Mouse (Mus musculus): ENCODE results near the gene 9630041A04Rik.
A peak's percentile ranks its signal among the peaks of the same experiment; 100 is the strongest.

Gene 9630041A04Rik

GRCm38 (mm10) chr9:101918771-101919170 lies 57.1 kb downstream of the 9630041A04Rik start:
- no peak for DNase-seq (ENCODE audit: low spot score in 2 of 2)

DNA sequence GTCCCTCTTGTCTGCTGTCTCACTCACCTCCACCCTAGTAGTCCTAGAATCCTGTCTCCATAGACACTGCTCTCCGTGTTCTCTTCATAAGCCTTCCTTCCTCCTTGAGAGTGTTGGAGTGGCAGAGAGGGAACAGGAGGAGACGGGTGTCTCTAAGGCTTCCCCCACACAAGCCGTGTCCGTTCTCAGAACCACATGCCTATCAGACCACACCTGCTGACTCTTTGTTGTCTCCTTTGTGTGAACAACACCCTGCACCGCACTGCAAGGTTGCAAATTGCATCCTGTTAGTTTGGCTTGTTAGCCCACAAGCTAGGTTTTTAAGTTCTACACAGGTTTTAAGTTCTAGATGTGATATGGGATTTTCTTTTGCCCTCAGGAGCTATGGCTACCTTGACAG lies 57.7 kb downstream of the 9630041A04Rik start:
- DNase-seq (ENCODE audit: low spot score in 2 of 2): no peak

DNA sequence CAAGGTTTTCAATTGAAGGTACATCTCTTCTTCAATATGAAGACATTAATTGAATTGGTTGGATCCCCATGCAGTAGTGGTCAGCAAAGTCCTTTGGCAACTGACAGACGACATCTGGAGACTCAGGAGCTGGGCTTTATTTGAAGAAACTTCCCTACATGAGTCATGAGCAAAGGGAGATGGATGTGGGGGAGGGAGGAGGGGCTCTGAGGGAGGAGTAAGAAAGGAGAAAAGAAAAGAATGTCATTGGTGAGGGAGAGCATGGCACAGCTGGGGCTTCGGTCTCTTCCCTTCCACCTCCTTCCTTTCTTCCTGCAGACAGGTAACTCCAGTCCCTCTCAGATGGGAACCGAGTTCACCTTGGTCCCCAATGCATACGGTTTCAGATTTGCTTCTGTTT lies 61.2 kb downstream of the 9630041A04Rik start:
- no peak for DNase-seq (ENCODE audit: low spot score in 2 of 2)

GRCm38 (mm10) chr9:101924829-101925228 lies 63.2 kb downstream of the 9630041A04Rik start:
- DNase-seq (ENCODE audit: low spot score in 2 of 2): no peak

GRCm38 (mm10) chr9:101933946-101934573 lies 72.4 kb downstream of the 9630041A04Rik start:
- DNase-seq (ENCODE audit: low spot score in 2 of 2): no peak

DNA sequence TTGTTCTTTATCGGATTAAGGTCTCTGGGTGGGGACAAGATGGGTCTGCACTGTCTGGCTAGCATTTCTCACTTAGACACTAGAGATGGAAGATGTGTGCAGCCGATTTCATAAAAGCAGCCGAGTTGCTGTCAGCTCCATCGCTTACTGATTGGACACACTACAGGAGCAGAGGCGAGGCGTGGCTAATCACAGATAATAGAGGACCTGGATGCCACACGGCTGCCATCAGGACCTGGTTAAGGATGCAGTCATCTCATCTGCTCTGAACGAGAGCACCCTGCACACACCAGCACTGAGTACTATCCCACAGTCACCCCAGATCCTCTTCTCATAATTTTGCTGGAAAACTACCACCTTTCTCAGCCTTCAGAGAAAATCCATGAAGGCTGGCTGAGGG lies 73.2 kb downstream of the 9630041A04Rik start:
- no peak for DNase-seq (ENCODE audit: low spot score in 2 of 2)

DNA sequence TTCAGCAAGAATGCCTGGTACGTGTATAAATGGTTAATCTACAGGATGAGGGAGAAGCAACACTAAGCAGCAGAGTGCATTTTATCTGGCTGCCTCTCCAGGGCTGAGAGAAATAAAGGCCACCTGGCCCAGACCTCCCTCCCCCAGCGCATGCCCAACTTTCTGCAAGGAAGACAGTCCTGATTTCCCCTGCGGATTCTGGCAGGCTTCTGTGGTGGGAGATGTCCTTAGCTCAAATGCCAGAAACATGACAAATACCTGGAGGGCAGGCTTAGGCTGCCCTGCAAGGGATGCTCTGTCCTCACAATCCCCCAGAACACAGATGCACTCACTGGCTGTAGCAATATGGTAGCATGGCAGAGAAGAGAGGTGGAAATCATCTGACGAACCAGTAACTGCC lies 76.4 kb downstream of the 9630041A04Rik start:
- no peak for DNase-seq (ENCODE audit: low spot score in 2 of 2)

DNA sequence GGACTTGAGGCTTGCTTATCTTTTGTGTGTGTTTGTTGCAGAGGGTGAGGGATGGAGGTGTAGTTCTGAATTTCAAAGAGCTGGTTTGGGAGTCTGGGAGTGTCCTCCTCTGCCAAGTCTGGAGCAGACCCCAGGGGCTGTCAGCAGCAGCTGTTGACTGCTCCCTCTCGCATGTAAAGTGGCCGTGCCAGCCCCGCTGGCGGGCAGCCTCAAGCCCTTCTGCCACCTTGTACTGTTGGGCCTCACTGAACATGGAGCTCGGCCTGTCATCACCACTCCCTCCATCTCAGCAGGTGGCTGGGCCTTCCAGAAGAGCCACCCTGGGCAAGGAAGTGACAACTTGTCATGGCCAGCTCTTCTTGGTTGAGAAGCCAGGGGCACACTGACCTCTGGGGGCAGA lies 77.4 kb downstream of the 9630041A04Rik start:
- peak; percentile 66 to 67 for DNase-seq (ENCODE audit: low spot score in 2 of 2)

DNA sequence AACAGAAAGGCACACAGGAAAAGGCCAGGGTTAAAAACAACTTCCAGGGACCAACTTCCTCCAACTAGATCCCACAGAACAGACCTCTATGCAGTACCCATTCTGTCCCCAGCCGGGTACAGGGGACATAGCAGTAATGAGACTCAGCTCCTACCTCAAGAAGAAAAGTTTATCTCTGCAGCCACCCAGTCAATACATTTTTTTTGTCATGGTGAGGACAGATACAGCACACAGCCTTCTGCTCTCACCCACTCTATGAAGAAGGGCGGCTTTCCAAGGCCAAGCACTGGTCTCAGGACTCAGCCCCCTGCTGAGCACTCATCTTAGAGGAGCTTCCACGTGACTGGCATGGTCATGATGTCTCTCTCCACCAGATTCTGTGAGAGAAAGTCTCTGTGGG lies 78.5 kb downstream of the 9630041A04Rik start:
- no peak for DNase-seq (ENCODE audit: low spot score in 2 of 2)

GRCm38 (mm10) chr9:101942058-101942669 lies 80.5 kb downstream of the 9630041A04Rik start:
- no peak for DNase-seq (ENCODE audit: low spot score in 2 of 2)

GRCm38 (mm10) chr9:101945326-101945725 lies 83.7 kb downstream of the 9630041A04Rik start:
- DNase-seq (ENCODE audit: low spot score in 2 of 2): no peak

DNA sequence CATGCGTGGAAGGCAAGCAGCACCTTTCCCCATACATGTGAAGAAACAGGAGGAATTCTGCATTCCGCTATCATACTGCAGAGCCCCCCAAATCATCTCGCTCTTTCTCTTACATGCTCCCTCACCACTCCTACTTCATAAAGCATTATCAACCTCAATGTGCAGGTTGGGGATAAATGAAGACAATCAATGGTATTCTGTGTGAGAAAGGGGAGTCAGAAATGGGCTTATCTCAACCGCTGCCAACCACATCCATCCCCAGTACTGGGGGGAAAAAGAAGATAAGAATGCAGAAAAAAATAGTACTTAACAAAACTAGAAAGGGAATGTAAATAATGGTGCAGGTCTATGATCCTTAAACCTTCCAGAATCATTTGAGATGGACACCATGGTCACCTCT lies 84.2 kb downstream of the 9630041A04Rik start:
- no peak for DNase-seq (ENCODE audit: low spot score in 2 of 2)

DNA sequence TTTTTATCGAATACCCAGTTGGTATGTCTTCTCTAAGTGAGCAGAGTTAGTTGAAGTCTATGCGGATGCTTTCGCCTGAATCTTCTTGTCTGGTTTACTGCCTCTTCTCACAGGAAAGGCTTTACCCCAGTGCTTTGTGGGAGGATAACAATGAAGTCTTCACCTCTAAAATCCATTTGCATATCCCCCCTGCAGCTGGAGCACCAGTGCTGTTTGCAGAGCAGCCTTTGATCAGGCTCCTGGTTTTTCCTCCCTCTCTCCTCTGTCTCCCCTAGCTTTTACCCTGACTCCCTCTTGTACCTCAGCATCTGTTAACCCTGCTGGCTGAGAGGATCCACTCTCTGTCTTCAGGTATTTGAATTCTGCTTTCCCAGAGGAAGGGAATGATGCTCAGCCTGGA lies 88.5 kb downstream of the 9630041A04Rik start:
- no peak for DNase-seq (ENCODE audit: low spot score in 2 of 2)

DNA sequence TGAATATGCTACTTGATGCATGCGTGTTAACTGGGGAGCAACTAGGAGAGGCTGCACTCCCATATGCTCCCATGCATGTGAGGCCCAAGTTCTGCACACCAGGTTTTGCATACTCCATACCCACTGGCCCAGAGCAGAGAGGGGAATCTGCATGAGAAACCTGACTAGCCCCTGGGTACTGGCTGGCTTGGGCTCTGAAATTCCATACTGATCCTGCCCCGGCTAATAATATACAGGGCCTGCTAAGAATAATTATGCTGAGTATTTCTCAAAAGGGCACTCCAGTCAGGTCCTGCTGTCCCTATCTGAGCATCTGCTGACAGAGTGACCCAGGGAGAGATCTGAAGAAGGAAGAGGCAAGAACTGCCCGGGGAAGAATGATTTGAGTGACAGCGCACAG lies 92.9 kb downstream of the 9630041A04Rik start:
- no peak for DNase-seq (ENCODE audit: low spot score in 2 of 2)

GRCm38 (mm10) chr9:101956228-101956627 lies 94.6 kb downstream of the 9630041A04Rik start:
- no peak for DNase-seq (ENCODE audit: low spot score in 2 of 2)

- DNase-seq (ENCODE audit: low spot score in 2 of 2): peak; percentile 50 to 66
These were observed 110.2 kb downstream of the 9630041A04Rik start for GRCm38 (mm10) chr9:101971806-101972205.

GRCm38 (mm10) chr9:101972314-101972713 lies 110.7 kb downstream of the 9630041A04Rik start:
- no peak for DNase-seq (ENCODE audit: low spot score in 2 of 2)

- no peak for DNase-seq (ENCODE audit: low spot score in 2 of 2)
These were observed 115.3 kb downstream of the 9630041A04Rik start for GRCm38 (mm10) chr9:101976884-101977465.

- no peak for DNase-seq (ENCODE audit: low spot score in 2 of 2)
These were observed 119.5 kb downstream of the 9630041A04Rik start for GRCm38 (mm10) chr9:101981161-101981560.

DNA sequence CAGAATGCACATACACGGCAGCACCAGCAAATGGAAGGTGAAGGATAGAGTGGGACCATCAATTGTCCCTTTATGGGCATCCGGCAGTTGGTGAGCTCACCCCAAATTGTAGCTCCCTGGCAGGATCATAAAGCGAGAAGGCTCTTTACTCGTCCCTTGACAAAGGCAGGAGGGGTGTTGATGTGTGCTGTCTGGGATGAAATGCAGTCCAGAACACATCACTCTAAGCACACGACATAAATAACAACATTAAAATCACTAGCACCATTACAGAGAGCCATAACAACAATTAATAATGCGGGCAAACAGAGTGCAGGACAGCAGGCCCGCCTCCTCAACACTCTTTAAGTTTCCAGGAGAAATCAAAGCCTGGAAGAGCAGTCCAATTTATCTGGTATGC lies 120.7 kb downstream of the 9630041A04Rik start:
- DNase-seq (ENCODE audit: low spot score in 2 of 2): no peak

GRCm38 (mm10) chr9:101986910-101987309 lies 125.3 kb downstream of the 9630041A04Rik start:
- DNase-seq (ENCODE audit: low spot score in 2 of 2): no peak

GRCm38 (mm10) chr9:101990032-101990431 lies 128.4 kb downstream of the 9630041A04Rik start:
- DNase-seq (ENCODE audit: low spot score in 2 of 2): no peak

DNA sequence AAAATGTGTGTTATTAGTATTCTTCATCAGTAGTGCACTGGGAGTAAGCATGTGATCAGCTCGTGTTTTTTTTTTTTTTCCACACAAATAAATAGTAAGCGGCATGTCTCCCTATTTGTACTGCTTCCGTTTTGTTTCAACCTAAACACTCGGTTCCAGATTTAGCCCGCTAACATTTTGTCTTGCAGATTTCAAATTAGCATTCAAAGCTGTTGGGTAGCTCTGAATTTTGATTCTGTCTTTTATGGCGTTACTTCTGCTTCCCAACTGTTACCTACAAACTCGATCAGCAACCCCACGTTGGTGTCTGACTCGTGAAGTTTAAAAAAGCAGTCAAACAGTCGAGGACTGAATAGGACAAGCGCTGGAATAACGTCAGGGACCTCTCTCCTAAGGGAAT lies 129.2 kb downstream of the 9630041A04Rik start:
- DNase-seq (ENCODE audit: low spot score in 2 of 2): no peak

Data from right cerebral cortex, postnatal 10 days (tissue).